Mouse (Mus musculus): ENCODE measurements around the gene Trabd2b.

- TF ChIP-seq POLR2A (IDR thresholded peaks at IDR 0.05; ENCODE audit: borderline replicate concordance, extremely low read depth, insufficient read depth, insufficient read length, poor library complexity, severe bottlenecking) (no peak), CTCF (IDR thresholded peaks at IDR 0.05; ENCODE audit: borderline replicate concordance, extremely low read depth, insufficient read depth, insufficient read length) (no peak)
These were observed 257.8 kb downstream of the Trabd2b start for GRCm38 (mm10) chr4:114664063-114665036.
